Mouse (Mus musculus) lung, postnatal 0 days (tissue): ENCODE data around the gene Apod. TPM values are rescaled to one million over a fixed set of nuclear protein-coding genes. Genes with fewer than 3 reads are reported as not detected.

Source experiments
- ATAC-seq: fragments of 200-750 bp; cut with Nextera tagmentation; 2 replicates; pipeline ENCODE4 v1.8.0; 2017; ENCODE audit warnings: moderate library complexity
- DNase-seq: peaks from one replicate; pipeline ENCODE4 v3.0.0-alpha.2; 2016; ENCODE audit warnings: low spot score
- H3K27ac ChIP-seq: fragments of 300-500 bp; sonication (generic); 2 replicates; pipeline ENCODE4 v1.5.1; 2014; ENCODE audit warnings: antibody characterized with exemption, mild to moderate bottlenecking, low read length, mixed read lengths
- H3K27me3 ChIP-seq: fragments of 300-500 bp; sonication (generic); replicated peaks from 2 replicates; pipeline ENCODE4 v1.6.1; 2014; ENCODE audit warnings: low read length, mixed read lengths; ENCODE audit not compliant: insufficient read depth
- H3K36me3 ChIP-seq: fragments of 300-500 bp; sonication (generic); 2 replicates; pipeline ENCODE4 v1.6.1; 2014; ENCODE audit warnings: low read length, mixed read lengths; ENCODE audit not compliant: insufficient read depth
- H3K4me1 ChIP-seq: fragments of 300-500 bp; sonication (generic); 2 replicates; pipeline ENCODE4 v1.6.1; 2014; ENCODE audit warnings: antibody characterized with exemption, low read depth, low read length, mixed read lengths; ENCODE audit not compliant: insufficient read depth
- H3K4me2 ChIP-seq: fragments of 300-500 bp; sonication (generic); replicated peaks from 2 replicates; pipeline ENCODE4 v1.6.1; 2014; ENCODE audit warnings: low read depth, mild to moderate bottlenecking, low read length, moderate library complexity, mixed read lengths
- H3K4me3 ChIP-seq: fragments of 300-500 bp; sonication (generic); 2 replicates; pipeline ENCODE4 v1.5.1; 2014; ENCODE audit warnings: low read depth, low read length
- H3K9ac ChIP-seq: fragments of 300-500 bp; sonication (generic); replicated peaks from 2 replicates; pipeline ENCODE4 v1.6.1; 2014; ENCODE audit warnings: low read depth, mild to moderate bottlenecking
- H3K9me3 ChIP-seq: fragments of 300-500 bp; sonication (generic); 2 replicates; pipeline ENCODE4 v1.6.1; 2016; ENCODE audit warnings: low read length, mixed read lengths
- CTCF ChIP-seq: IDR thresholded peaks from 2 replicates; pipeline ENCODE4 v1.5.1; 2016; ENCODE audit warnings: antibody characterized with exemption, mild to moderate bottlenecking
- EP300 ChIP-seq: IDR thresholded peaks from 2 replicates; pipeline ENCODE4 v1.6.1; 2016; ENCODE audit warnings: antibody characterized with exemption, mild to moderate bottlenecking, control low read depth
- WGBS: fragments of 180-500 bp; shearing (Covaris S2); extraction: QIAGEN DNeasy Blood & Tissue Kit; methylation state at CpG from one replicate; pipeline ENCODE4 v1.1.7; 2014; 5-methylcytosine and 5-hydroxymethylcytosine counted together
- polyA plus RNA-seq: library from polyadenylated mRNA; unstranded; fragments of >200 nt; fragmentation: Nextera tagmentation; extraction: Ambion mirVana; gene quantifications from 2 replicates; pipeline ENCODE4 v1.2.1, GENCODE M21; 2015

Apod gene
- polyA plus RNA-seq, 1 experiment from 2014 or later: 2.1 TPM

- no peaks in the 10 kb centered on the region for H3K36me3 ChIP-seq
- H3K27me3 ChIP-seq: no peaks in the 10 kb centered on the region
- ATAC-seq (peak; percentile 72), DNase-seq (peak; percentile 68)
- TF ChIP-seq CTCF (peak; percentile 93), EP300 (no peak)
- no peak overlapping the region for H3K4me2 ChIP-seq
- no peak overlapping the region for H3K4me3 ChIP-seq
- H3K4me1 ChIP-seq: no peaks in the 10 kb centered on the region
- no peak overlapping the region for H3K27ac ChIP-seq
- no peak overlapping the region for H3K9ac ChIP-seq
- H3K9me3 ChIP-seq: no peaks in the 10 kb centered on the region
- WGBS: 16% methylated on average over 17 of the region's 17 CpGs
Observed at GRCm38 (mm10) chr16:31354341-31355329, 40.0 kb upstream of the Apod start.

GRCm38 (mm10) chr16:31352996-31353395 is 38.4 kb upstream of the Apod start:
- H3K4me3 ChIP-seq: no peak overlapping the region
- no peaks in the 10 kb centered on the region for H3K4me1 ChIP-seq
- DNase-seq: peak; percentile 82
- H3K27ac ChIP-seq: no peak overlapping the region
- no peaks in the 10 kb centered on the region for H3K9me3 ChIP-seq
- no peak for TF ChIP-seq EP300
- peak; percentile 76 for TF ChIP-seq CTCF
- 41% methylated on average over 4 of the region's 4 CpGs for WGBS
- H3K36me3 ChIP-seq: no peaks in the 10 kb centered on the region
- H3K9ac ChIP-seq: no peak overlapping the region
- H3K4me2 ChIP-seq: no peak overlapping the region
- ATAC-seq: peak; percentile 76
- H3K27me3 ChIP-seq: no peaks in the 10 kb centered on the region

DNA sequence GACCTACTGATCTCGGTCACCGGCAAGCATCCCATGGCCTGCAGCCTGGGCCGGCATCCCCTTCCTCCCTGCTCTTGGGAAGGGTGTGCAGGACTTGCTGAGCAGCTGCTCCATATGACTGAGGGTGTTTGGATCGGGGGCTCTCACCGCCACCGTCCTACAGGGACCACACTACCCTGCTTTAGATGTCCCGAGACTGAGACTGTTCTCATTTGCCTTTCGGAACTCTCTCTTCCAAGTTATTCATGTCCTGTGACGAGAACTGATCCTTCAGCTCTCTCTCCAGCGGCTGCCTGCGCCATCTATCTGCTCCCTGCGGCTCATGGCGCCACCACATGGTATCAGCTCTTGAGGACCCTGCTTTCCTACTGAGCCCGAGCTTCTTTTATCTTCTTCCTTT is 33.0 kb upstream of the Apod start:
- ATAC-seq: peak; percentile 83
- no peak overlapping the region for H3K9ac ChIP-seq

DNA sequence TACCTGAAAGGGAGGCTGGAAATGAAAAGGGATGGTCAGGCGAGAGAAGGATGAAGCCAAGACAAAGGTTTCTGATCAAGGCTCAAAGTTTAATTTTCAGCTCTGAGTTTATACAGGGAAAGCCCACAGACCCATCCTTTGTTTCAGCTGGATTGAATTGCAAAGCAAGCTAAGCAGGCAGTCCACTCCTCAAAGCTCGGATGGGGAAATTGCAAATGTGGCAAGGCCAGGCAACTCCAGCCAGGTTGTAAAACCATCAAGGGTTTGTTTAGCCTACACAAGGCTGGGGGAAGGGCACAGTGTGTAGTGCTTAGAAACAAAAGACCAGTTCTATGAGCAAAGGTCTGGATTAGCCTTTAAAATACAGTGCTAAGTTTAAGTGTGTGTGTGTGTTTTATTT is 28.4 kb upstream of the Apod start:
- no peak overlapping the region for H3K9ac ChIP-seq
- DNase-seq: no peak
- H3K4me3 ChIP-seq: no peak overlapping the region
- H3K4me1 ChIP-seq: no peaks in the 10 kb centered on the region
- no peak overlapping the region for H3K4me2 ChIP-seq
- TF ChIP-seq CTCF (no peak), EP300 (no peak)
- no peak overlapping the region for H3K27ac ChIP-seq
- H3K9me3 ChIP-seq: no peaks in the 10 kb centered on the region
- 47% methylated on average over 2 of the region's 2 CpGs for WGBS
- no peaks in the 10 kb centered on the region for H3K27me3 ChIP-seq
- H3K36me3 ChIP-seq: no peaks in the 10 kb centered on the region
- no peak for ATAC-seq

More for the DNA sequence above, 33.0 kb upstream of the Apod start:
- no peaks in the 10 kb centered on the region for H3K36me3 ChIP-seq
- DNase-seq: peak; percentile 85
- WGBS: 12% methylated on average over 14 of the region's 14 CpGs
- H3K27ac ChIP-seq: no peak overlapping the region
- H3K9me3 ChIP-seq: no peaks in the 10 kb centered on the region
- H3K4me1 ChIP-seq: no peaks in the 10 kb centered on the region
- no peak overlapping the region for H3K4me2 ChIP-seq
- TF ChIP-seq EP300: no peak
- peak; percentile 86 for TF ChIP-seq CTCF
- no peak overlapping the region for H3K4me3 ChIP-seq
- H3K27me3 ChIP-seq: no peaks in the 10 kb centered on the region

GRCm38 (mm10) chr16:31342556-31342955 is 27.9 kb upstream of the Apod start:
- Histone ChIP-seq H3K9ac (no peak overlapping the region), H3K36me3 (no peaks in the 10 kb centered on the region), H3K4me1 (no peaks in the 10 kb centered on the region), H3K9me3 (no peaks in the 10 kb centered on the region), H3K4me2 (no peak overlapping the region), H3K27me3 (no peaks in the 10 kb centered on the region), H3K4me3 (no peak overlapping the region), H3K27ac (no peak overlapping the region)
- TF ChIP-seq CTCF: no peak
- no peak for TF ChIP-seq EP300
- ATAC-seq (no peak), DNase-seq (no peak)
- WGBS: 44% methylated on average over 5 of the region's 5 CpGs

DNA sequence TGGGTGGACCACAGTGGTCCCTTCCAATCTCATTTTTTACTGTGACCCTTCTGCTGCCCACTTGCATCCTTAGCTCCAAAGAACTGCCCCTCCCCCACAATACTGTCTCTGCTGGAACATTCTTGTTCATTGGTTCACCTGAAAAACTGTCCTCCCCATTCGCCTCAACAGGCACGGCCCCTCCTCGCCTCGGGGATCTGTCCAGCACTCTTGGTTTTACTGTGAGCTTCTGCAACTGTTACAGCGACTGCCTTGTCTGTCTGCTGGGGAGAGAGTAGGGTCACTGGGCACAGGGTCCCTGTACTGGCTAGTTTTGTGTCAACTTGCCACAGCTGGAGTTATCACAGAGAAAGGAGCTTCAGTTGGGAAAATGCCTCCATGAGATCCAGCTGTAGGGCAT is 24.7 kb upstream of the Apod start:
- no peaks in the 10 kb centered on the region for H3K36me3 ChIP-seq
- ATAC-seq (no peak), DNase-seq (no peak)
- H3K4me3 ChIP-seq: no peak overlapping the region
- no peak overlapping the region for H3K9ac ChIP-seq
- H3K27me3 ChIP-seq: no peaks in the 10 kb centered on the region
- 20% methylated on average over 5 of the region's 5 CpGs for WGBS
- H3K27ac ChIP-seq: no peak overlapping the region
- no peaks in the 10 kb centered on the region for H3K4me1 ChIP-seq
- TF ChIP-seq EP300: no peak
- TF ChIP-seq CTCF: no peak
- H3K4me2 ChIP-seq: no peak overlapping the region
- H3K9me3 ChIP-seq: no peaks in the 10 kb centered on the region
